Comparison of ENCODE assay signal across 13 mouse cellular contexts in the genomic region with DNA sequence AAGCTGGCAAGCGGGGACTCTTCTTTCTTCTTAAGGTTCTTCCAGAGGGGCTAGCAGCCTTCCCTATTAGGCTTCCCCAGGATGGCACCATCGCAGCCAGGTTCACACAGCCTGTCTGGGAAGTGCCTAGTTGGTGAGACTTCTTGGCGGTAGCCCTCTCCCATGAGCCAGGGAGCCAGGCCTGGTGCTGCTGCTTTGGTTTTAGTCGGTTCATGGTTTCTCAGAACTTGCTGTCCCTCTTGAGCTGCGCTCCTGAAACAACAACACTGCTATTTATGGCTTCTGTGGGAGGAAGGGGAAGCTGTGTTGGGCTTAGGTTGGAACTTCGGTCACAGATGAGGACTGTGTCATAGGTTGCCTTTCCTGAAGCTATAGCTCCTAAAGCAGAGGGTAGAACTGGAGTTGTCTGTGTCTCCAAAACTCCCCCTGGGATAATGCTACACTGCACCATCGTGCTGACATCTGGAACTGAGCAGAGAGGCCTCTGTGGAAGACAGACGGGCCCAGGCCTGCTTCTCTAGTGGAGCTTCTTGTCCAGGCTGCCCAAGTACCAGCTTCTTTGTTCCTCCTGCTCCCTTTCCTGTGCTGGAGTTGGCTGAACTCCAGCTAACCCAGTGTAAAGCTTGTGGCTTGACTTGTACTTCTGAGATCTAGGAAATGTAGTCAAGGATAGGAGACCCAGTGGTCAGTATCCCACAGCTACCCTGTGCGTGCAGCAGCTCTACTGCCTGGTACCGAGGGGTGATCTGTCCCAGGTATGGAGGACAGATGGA. TPM values are rescaled to one million over a fixed set of nuclear protein-coding genes. Genes with fewer than 3 reads are reported as not detected.
A peak's percentile ranks its signal among the peaks of the same experiment; 100 is the strongest.
DNase-seq lines count a peak whose midpoint lies in the region; ATAC-seq and TF ChIP-seq lines count a peak whose summit lies in the region.
"Had no signal": no experiment of that assay in that cellular context is flagged by ENCODE, and none has a peak within 500 bp of the region (broad histone marks: within the 10 kb centered on the region; RNA-seq: fewer than 3 reads in every experiment).

No protein-coding gene starts in this region.

- no peak for TF ChIP-seq POLR2A in kidney, adult 2 months (IDR thresholded peaks at IDR 0.05; ENCODE audit: low read depth, low read length)

- H3K9me3 ChIP-seq in megakaryocyte, embryonic 14.5 days = no peaks in the 10 kb centered on the region
- H3K9me3 ChIP-seq in heart, embryonic 15.5 days (replicated peaks) = no peaks in the 10 kb centered on the region
- no peaks in the 10 kb centered on the region for H3K9me3 ChIP-seq in stomach, postnatal 0 days (ENCODE audit: control insufficient read depth, low read length)
- H3K9me3 ChIP-seq: midbrain, embryonic 10.5 days had no signal

- H3K27ac ChIP-seq in kidney, adult 2 months (ENCODE audit: insufficient read depth, low read depth, low read length) = no peak overlapping the region
- peak overlapping the region; percentile 72 for H3K27ac ChIP-seq in heart, embryonic 15.5 days
- H3K27ac ChIP-seq in stomach, postnatal 0 days (replicated peaks) = peak overlapping the region; percentile 83
- H3K27ac ChIP-seq: midbrain, embryonic 10.5 days had no signal

- H3K4me2 ChIP-seq in heart, embryonic 15.5 days = no peak overlapping the region
- H3K4me2 ChIP-seq in stomach, postnatal 0 days (replicated peaks; ENCODE audit: low read depth) = no peak overlapping the region

- TF ChIP-seq EP300 in stomach, postnatal 0 days (optimal IDR thresholded peaks at IDR 0.05) = no peak

- peak; percentile 39 for DNase-seq in kidney, adult 2 months
- no peak for DNase-seq in kidney, adult 11 months
- DNase-seq in stomach, postnatal 0 days (ENCODE audit: low spot score) = no peak
- DNase-seq in adrenal gland, postnatal 10 days = no peak
- DNase-seq: cerebellum, adult 2 months; gastrocnemius, postnatal 10 days; kidney, adult 18-20 months; spleen, adult 18-20 months; thymus, postnatal 25 days had no signal

- peaks cover 18% of the 10 kb centered on the region for H3K4me1 ChIP-seq in kidney, adult 2 months (ENCODE audit: control insufficient read depth, insufficient read depth, low read length)
- H3K4me1 ChIP-seq in megakaryocyte, embryonic 14.5 days = peaks cover 96% of the 10 kb centered on the region
- H3K4me1 ChIP-seq in heart, embryonic 15.5 days (replicated peaks) = peaks cover 29% of the 10 kb centered on the region
- H3K4me1 ChIP-seq in stomach, postnatal 0 days (replicated peaks; ENCODE audit: control insufficient read depth, insufficient read depth) = peaks cover 8% of the 10 kb centered on the region; the same call in 1 of the 2 replicates

- H3K27me3 ChIP-seq in kidney, adult 2 months (replicated peaks; ENCODE audit: control insufficient read depth, insufficient read depth, low read length) = no peaks in the 10 kb centered on the region
- H3K27me3 ChIP-seq in megakaryocyte, embryonic 14.5 days (replicated peaks) = no peaks in the 10 kb centered on the region
- H3K27me3 ChIP-seq in heart, embryonic 15.5 days = no peaks in the 10 kb centered on the region
- H3K27me3 ChIP-seq in stomach, postnatal 0 days (ENCODE audit: control insufficient read depth, insufficient read depth, low read length) = no peaks in the 10 kb centered on the region

- ATAC-seq in megakaryocyte, adult 5-6 weeks (ENCODE audit: poor library complexity, severe bottlenecking) = no peak
- ATAC-seq in heart, embryonic 15.5 days (replicated peaks; ENCODE audit: insufficient number of reproducible peaks, insufficient read depth, low FRiP score, low read depth) = no peak
- no peak for ATAC-seq in stomach, postnatal 0 days (ENCODE audit: low FRiP score, low TSS enrichment)

- TF ChIP-seq CTCF in kidney, adult 2 months (conservative IDR thresholded peaks at IDR 0.05; ENCODE audit: insufficient read depth, insufficient read length, low read depth, low read length) = no peak
- no peak for TF ChIP-seq CTCF in stomach, postnatal 0 days (IDR thresholded peaks at IDR 0.05; ENCODE audit: low read depth)

- no peaks in the 10 kb centered on the region for H3K36me3 ChIP-seq in kidney, adult 2 months (ENCODE audit: control insufficient read depth, insufficient read depth, low read length)
- H3K36me3 ChIP-seq in megakaryocyte, embryonic 14.5 days (replicated peaks; ENCODE audit: low read length) = peaks cover 89% of the 10 kb centered on the region
- peaks cover 71% of the 10 kb centered on the region for H3K36me3 ChIP-seq in heart, embryonic 15.5 days
- H3K36me3 ChIP-seq in stomach, postnatal 0 days (ENCODE audit: control insufficient read depth, insufficient read depth, low read length) = peaks cover 32% of the 10 kb centered on the region

- WGBS in kidney, adult 2 months = 67% methylated on average over 10 of the region's 10 CpGs
- WGBS in heart, embryonic 15.5 days = 72% methylated on average over 10 of the region's 10 CpGs
- 73% methylated on average over 10 of the region's 10 CpGs for WGBS in stomach, postnatal 0 days

- H3K4me3 ChIP-seq in kidney, adult 2 months (ENCODE audit: insufficient read depth, low read depth, low read length) = no peak overlapping the region
- peak overlapping the region; percentile 86 for H3K4me3 ChIP-seq in megakaryocyte, embryonic 14.5 days (replicated peaks)
- no peak overlapping the region for H3K4me3 ChIP-seq in heart, embryonic 15.5 days
- no peak overlapping the region for H3K4me3 ChIP-seq in stomach, postnatal 0 days (ENCODE audit: low read depth, low read length)
- H3K4me3 ChIP-seq: midbrain, embryonic 10.5 days had no signal

- no peak overlapping the region for H3K9ac ChIP-seq in heart, embryonic 15.5 days
- H3K9ac ChIP-seq in stomach, postnatal 0 days (ENCODE audit: low read length) = no peak overlapping the region

RNA-seq across cellular contexts. Expression of gene Nudt16l1, which starts 2.4 kb away (rescaled TPM):
- 137 and 145 TPM in 2 replicates for polyA plus RNA-seq in kidney, adult 2 months (2012; rRNA removed)
- polyA plus RNA-seq in megakaryocyte, embryonic 14.5 days (2012; ENCODE audit: insufficient read depth, low replicate concordance) = 13.9 and 30.1 TPM in 2 replicates
- 16.7 and 22.9 TPM in 2 replicates for total RNA-seq in megakaryocyte, adult 5-6 weeks (2015)
- total RNA-seq in megakaryocyte, adult 5-6 weeks (2017) = 10.2 and 14.0 TPM in 2 replicates
- polyA plus RNA-seq in heart, embryonic 15.5 days (2015; fragmentation: Nextera tagmentation; extraction: Ambion mirVana) = 97.4 and 122 TPM in 2 replicates
- 92.9 and 93.6 TPM in 2 replicates for polyA plus RNA-seq in stomach, postnatal 0 days (2015; fragmentation: Nextera tagmentation; extraction: Ambion mirVana)
- 10 to 100 TPM; 63.3 to 79.9 TPM for total RNA-seq in adrenal gland, postnatal 10 days (2021)

RNA-seq across cellular contexts. Expression of gene Anks3, which starts 27.9 kb away (rescaled TPM):
- polyA plus RNA-seq in kidney, adult 2 months (2012; rRNA removed) = 50.7 and 61.1 TPM in 2 replicates
- 18.6 and 22.6 TPM in 2 replicates for polyA plus RNA-seq in megakaryocyte, embryonic 14.5 days (2012; ENCODE audit: insufficient read depth, low replicate concordance)
- total RNA-seq in megakaryocyte, adult 5-6 weeks (2015) = 13.7 and 15.0 TPM in 2 replicates
- total RNA-seq in megakaryocyte, adult 5-6 weeks (2017) = 15.6 and 19.0 TPM in 2 replicates
- polyA plus RNA-seq in heart, embryonic 15.5 days (2015; fragmentation: Nextera tagmentation; extraction: Ambion mirVana) = 29.4 and 41.2 TPM in 2 replicates
- 21.6 and 22.7 TPM in 2 replicates for polyA plus RNA-seq in stomach, postnatal 0 days (2015; fragmentation: Nextera tagmentation; extraction: Ambion mirVana)
- 10 to 100 TPM; 30.3 to 41.9 TPM for total RNA-seq in adrenal gland, postnatal 10 days (2021)

RNA-seq across cellular contexts. Expression of gene Mgrn1, which starts 50.1 kb away (rescaled TPM):
- polyA plus RNA-seq in kidney, adult 2 months (2012; rRNA removed) = 197 and 218 TPM in 2 replicates
- polyA plus RNA-seq in megakaryocyte, embryonic 14.5 days (2012; ENCODE audit: insufficient read depth, low replicate concordance) = 29.1 and 37.7 TPM in 2 replicates
- 30.4 and 33.0 TPM in 2 replicates for total RNA-seq in megakaryocyte, adult 5-6 weeks (2015)
- total RNA-seq in megakaryocyte, adult 5-6 weeks (2017) = 32.1 and 41.0 TPM in 2 replicates
- polyA plus RNA-seq in heart, embryonic 15.5 days (2015; fragmentation: Nextera tagmentation; extraction: Ambion mirVana) = 101 and 112 TPM in 2 replicates
- polyA plus RNA-seq in stomach, postnatal 0 days (2015; fragmentation: Nextera tagmentation; extraction: Ambion mirVana) = 43.0 and 44.0 TPM in 2 replicates
- total RNA-seq in adrenal gland, postnatal 10 days (2021) = 100 to 1,000 TPM in 1 of 2 experiments, 10 to 100 TPM in 1; 88.0 to 106 TPM

RNA-seq across cellular contexts. Expression of gene Ubald1, which starts 56.0 kb away (rescaled TPM):
- 38.4 and 39.2 TPM in 2 replicates for polyA plus RNA-seq in kidney, adult 2 months (2012; rRNA removed)
- polyA plus RNA-seq in megakaryocyte, embryonic 14.5 days (2012; ENCODE audit: insufficient read depth, low replicate concordance) = 336 and 551 TPM in 2 replicates
- total RNA-seq in megakaryocyte, adult 5-6 weeks (2015) = 32.1 and 34.6 TPM in 2 replicates
- 11.3 and 18.3 TPM in 2 replicates for total RNA-seq in megakaryocyte, adult 5-6 weeks (2017)
- polyA plus RNA-seq in heart, embryonic 15.5 days (2015; fragmentation: Nextera tagmentation; extraction: Ambion mirVana) = 24.7 and 29.7 TPM in 2 replicates
- 32.1 and 40.0 TPM in 2 replicates for polyA plus RNA-seq in stomach, postnatal 0 days (2015; fragmentation: Nextera tagmentation; extraction: Ambion mirVana)
- total RNA-seq in adrenal gland, postnatal 10 days (2021) = 10 to 100 TPM; 29.2 to 31.3 TPM
